Mouse (Mus musculus) right cerebral cortex, adult 2 months (tissue): Measurements from ENCODE around the gene Hsd17b14.
"Not testable (repeated sequence)": the region's sequence is repeated elsewhere in the genome, so short reads cannot be mapped to it uniquely, and the experiment has no call there.

ENCODE experiments used
- DNase-seq, 2 experiments: peaks; one replicate each; pipeline ENCODE4 v3.0.0; 2021 to 2022; ENCODE audit warnings: low spot score in 2 of 2

Hsd17b14 gene

DNA sequence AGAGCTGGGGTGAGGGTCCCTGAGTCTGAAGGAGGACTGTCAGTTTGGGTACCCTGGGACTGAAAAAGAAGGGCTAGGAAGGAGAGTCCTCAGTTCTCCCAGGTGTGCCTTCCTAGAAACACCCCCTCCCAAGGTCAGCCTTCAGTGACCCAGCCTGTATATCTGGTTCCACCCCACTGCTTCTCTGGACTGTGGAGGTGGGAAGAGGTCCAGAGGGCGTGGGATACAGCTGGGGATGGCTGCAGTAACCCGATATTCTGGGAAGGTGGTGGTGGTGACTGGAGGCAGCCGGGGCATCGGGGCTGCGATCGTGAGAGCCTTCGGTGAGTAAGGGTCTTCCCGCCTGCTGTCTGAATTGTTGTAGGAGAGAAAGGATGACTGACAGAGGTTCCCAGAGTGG, at the start of gene Hsd17b14:
Hsd17b14 (plus strand) TSS at position 150 of the 400 bp plus-strand sequence.
- DNase-seq = no peak

DNA sequence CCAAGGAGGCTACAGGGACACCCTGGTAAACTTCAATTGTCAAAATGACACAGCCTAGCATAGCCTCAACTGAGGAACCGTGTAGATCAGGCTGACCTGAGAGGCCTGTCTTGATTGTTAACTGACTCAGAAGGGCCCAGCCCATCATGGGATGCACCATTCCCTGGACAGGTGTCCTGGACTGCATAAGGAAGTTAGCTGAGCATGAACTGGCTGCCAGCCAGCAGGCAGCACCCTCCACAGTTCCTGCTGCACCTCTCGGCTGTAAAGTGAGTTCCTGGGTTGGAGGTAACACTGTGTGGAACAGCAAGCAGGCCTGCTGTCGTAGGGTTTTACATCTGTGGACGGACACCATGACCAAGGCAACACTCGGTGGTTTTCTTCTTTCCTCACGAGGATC, 47.1 kb upstream of the Hsd17b14 start:
- DNase-seq = no peak

DNA sequence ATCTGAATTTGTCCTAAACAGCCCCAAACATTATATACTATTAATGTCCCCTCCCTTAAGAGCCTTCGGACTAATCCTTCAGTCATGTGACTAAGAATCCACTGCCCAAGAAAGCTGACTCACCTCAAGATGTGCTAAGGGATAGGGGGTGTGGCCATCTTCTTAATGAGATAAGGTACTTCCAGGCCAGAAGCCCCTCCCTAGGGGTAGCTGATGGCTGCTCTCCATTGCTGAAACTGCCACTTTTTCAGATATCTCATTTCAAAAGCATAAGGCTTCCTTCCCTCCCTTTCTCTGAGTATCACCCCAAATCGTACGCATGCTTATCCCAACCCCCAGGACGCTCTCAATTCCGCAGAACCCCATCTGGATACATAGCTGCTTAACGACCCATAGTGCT, 46.1 kb upstream of the Hsd17b14 start:
- no peak for DNase-seq

DNA sequence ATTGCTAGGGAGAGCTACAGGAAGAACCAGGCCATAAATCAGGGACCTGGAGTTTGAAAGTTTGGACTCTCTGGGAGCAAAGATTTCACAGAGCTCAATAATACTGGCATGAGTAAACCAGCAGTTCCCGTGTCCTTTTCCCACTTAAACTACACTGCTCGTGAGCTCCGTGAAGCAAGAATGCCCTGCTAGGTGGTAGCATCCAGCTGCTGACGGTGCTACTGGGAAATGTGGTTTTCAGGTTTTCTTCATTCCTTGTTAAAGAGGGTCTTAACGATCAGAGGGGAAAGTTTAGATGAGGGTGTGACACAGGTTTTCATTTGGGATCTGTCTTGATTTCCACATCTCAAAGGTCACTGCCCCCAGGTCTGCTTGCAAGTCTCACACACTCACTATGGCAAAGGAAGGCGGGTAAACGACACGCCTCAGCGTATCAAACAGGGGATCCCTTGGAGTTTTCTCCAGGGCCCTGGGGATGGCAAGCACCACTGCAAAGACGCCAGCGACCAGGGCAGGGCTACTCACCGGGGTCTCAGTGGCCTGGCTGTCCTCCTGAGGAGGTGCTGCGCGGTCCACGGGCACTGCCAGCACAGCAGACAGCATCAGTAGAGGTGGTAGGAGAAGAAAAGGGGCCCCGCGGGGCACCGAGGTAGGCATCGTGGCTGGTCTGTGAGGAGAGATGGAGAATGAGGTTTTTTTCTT, 45.4 kb upstream of the Hsd17b14 start:
- DNase-seq = no peak

DNA sequence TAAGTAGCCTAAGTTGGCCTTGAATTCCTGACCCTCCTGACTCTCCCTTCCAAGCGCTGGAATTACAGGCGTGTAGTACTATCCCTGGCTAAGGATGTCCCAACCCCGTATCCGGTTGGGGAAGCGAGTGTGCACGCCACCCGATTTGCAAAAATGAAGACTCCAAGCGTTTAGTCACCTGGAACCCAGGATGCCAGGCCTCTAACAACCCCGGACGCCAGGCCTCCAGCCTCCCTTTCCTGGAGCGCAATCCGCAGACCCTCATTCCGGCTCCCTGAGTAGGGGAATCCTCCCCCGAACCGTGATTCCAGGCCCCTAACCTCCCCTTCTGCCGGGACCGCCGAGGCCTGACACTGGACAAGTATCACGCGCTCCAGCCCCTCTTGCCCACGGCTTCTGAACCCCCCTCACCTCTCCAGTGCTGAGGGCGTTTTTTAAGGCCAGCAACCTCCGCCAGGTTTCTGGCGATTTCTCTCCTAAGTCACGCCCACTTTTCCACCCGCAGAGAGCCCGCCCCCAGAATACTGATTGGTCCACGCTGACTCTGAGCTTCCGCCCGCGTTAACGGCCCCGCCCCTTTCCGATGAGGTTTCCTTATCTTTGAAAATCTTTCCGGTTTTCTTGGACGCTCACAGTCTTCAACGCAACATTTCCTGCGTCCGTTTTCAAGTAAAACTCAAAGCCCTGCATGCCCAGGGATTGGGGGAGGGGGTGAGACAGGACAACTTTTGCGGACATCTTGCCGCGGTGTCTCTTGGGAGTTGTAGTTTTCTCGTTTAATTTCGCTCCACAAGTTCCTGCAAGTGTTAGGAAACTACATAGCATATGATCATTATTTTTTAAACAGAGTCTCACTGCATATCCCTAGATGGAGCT, 44.5 kb upstream of the Hsd17b14 start, which contains the start of gene Nucb1:
Nucb1 (minus strand) TSS at position 495 of the 876 bp plus-strand sequence.
- peak; percentile 89 to 95 for DNase-seq

DNA sequence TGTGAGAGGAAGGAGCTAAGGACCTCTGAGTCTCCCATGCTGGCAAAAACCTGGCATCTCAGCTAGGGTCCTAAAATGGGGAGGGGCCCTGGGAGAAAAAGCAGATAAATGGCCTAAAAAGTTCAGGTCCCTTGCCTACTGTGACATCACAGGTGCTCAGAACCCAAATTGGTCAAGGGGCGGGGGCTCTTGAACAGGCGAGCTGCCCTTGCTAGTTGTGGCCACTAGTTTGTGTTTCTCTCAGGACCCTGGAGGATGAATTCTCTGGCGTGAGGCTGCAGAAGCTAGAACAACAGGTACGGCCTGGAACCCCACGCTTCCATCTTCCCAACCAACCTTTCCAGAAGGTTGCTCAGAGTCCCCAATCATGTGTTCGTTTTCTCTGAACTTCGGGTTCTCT, 40.3 kb upstream of the Hsd17b14 start:
- DNase-seq = no peak

DNA sequence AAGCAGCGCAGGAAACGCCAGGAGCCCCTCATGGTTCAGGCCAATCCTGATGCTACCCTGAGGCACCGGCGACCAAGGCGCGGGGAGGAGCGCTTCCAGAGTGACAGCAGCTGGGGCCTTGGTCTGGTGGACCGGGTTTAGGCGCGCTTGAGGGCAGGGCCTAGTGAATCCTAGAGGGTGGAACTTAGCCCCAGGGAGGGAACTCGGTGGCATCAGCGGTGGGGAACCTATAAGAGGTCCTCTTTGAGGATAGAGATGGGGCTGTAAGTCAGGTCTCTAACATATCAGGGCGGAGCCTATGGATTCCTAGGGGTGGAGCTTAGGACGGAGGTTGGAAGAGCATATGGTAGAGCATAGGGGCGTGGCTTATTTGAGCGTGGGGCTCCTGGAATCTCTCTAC, 39.3 kb upstream of the Hsd17b14 start:
- DNase-seq = no peak

DNA sequence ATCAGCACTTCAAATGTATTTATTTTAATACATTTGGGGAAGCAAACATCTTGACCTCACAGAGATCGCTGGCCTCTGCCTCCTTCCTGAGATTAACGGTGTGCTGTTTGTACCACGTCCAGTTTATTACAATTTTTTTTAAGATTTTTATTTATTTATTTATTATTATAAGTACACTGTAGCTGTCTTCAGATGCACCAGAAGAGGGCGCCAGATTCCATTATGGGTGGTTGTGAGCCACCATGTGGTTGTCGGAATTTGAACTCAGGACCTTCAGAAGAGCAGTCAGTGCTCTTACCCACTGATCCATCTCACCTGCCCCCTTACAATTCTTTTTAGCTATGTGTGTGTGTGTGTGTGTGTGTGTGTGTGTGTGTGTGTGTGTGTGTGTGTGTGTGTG, 37.8 kb upstream of the Hsd17b14 start:
- not testable (repeated sequence) for DNase-seq

DNA sequence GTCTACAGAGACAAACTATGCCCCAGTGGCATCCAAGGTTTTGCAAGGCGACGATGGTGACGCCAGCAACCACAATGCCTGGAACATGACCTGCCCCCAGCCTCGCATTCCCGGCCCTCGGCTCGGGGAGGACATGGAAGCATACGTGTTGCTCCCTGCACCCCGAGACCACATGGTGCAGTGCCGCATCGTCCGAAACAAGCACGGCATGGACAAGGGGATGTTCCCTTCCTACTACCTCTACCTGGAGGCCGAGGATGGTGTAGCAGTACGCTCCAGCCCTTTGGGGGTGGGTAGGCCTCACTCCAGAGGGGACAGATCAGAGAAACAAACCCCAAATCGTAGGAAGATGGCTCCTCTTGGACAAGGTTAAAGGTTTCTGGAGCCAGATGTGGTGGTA, 36.1 kb upstream of the Hsd17b14 start:
- no peak for DNase-seq

DNA sequence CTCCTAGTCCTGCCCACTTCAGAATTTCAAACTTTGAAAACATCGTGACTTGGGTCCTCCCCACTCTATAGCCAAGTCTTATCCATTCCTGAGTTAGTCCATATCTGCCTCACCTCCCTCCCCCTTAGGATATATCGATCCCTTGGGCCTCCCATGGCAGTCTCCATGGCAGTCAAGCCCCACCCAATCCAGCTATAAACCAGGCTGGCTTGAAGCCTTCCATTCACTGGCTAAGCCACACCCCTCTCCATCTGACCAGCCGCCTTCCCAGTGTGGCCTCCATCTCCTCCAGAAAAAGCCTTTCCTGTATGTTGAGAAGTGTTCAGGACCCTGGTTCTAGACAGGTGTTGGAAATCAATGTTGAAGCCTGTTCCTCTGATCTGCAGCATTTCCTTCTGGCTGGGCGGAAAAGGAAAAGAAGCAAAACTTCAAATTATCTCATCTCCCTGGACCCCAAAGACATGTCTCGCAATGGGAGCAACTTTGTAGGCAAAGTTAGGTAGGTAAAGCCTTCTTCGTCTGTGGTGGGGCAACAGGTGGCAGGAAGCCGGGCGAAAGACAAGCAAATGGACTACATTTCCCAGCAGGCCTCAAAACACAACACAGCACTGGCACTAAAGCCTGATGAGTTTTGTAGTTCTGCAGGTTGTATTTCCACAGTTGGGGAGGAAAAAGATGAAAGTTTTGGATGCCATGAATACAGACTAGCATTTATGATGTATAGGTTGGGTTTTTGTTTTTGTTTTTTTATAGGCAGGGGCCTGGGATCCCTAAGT, 35.2 kb upstream of the Hsd17b14 start:
- no peak for DNase-seq

DNA sequence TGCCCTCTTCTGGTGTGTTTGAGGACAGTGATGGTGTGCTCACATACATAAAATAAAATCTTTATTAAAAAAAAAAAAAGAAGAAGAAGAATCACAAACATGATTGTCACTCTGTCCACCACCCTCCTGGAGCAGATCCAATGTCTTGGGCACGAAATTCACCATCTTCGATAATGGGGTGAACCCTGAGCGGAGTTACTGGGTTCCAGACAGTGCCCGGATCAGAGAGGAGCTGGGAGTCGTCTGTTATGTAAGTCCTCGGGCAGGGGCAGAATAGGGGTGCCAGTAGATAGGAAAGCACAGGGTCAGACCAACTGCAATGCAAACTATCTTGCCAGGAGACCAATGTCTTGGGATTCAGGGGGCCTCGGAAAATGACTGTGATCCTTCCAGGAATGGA, 34.1 kb upstream of the Hsd17b14 start:
- DNase-seq = no peak

DNA sequence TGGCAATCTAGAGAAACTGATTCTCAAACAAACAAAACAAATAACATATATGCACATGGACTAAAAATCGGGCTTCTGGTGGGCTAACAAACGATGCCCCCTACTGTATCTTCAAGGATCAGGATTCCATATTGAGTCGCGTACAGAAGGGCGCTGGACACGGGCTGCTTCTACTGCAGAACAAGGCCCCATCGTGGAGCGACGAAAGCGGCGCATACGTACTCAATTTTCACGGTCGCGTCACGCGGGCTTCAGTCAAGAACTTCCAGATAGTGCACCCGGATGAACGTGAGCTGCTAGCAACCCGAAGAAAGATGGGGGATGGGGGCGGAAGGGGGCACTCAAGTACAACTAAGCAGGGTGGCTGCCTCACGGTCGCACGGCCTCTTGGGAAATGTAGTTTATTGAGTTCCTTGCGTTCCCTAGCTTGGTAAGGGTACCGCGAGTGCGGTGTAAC, 32.9 kb upstream of the Hsd17b14 start:
- peak; percentile 91 to 94 for DNase-seq

DNA sequence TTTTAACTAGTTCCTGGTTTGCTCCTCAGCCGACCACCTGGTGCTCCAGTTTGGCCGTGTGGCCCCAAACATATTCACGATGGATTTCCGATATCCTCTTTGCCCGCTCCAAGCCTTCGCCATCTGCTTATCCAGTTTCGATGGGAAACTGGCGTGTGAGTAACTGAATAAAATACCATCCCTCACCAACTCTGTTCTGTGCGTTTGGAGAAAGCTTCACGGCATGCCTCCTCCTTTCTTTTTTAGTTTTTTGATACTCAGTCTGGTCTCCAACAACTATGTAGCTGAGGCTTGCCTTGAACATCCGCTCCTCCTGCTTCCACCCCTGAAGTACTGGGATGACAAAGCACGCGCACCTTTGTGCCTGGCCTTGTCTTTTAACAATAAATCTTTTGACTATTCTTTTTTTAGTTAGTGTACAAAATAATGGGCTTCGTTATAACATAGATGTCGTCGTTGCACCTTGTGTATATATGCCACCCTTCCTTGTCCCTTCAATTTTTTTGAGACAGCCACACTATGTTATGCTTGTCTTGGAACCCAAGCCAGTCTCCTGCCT, 32.4 kb upstream of the Hsd17b14 start:
- DNase-seq = no peak

DNA sequence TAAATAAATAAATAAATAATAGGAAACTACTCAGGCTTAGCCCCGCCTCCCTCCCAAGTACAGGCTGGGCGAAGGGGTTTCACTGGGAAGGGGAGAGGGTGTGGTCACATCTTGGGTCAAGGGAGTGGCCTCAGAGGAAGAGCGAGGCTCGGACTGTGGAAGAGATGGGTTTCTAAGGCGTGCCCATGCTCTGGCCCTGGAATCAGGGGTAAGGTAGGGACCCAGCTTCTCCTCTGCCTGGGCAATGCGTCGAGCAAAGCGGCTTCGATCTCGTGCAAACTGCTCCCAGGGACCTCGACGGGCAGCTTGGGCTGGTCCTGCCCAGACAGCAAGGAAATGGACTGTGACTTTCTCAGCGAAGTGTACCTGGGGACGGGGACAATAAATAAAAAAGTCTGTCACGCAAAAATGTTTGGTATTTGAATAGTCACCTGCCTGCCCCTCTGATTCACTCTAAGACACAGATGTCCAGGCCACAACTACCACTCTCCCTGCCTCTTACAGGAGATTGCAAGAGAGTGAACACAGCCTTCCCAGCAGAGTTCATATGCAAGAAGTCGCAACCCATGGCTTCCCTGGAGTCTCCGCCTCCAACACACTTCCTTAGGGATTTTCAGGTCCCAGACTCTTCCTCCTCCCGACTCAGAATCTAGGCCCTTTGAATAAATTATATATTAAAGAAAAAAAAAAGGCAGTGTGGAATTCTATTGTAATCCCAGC, 31.6 kb upstream of the Hsd17b14 start:
- no peak for DNase-seq

DNA sequence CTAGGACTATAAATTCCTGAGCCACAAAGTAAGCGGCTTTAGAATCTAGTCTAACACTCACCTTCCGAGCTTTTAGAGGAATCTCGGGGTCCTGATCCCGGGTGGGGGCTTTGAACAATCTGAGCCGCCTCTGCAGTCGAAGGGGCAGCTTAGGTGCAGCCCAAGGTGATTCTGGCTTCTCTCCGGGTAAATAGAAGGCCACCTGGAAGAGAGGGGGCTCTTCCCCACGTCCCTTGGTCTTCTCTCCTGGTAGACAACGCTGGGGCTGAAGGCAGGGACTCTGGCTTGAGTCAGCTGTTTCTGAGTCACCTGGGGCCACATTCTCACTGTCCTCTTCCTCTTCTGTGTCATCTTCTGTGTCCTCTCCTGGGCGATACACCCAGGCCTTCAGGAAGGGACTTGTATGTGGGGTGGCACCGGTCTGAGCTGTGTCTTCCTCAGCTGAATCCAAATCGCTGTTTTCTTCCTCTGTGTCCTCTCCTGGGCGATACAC, 31.0 kb upstream of the Hsd17b14 start:
- DNase-seq = no peak

DNA sequence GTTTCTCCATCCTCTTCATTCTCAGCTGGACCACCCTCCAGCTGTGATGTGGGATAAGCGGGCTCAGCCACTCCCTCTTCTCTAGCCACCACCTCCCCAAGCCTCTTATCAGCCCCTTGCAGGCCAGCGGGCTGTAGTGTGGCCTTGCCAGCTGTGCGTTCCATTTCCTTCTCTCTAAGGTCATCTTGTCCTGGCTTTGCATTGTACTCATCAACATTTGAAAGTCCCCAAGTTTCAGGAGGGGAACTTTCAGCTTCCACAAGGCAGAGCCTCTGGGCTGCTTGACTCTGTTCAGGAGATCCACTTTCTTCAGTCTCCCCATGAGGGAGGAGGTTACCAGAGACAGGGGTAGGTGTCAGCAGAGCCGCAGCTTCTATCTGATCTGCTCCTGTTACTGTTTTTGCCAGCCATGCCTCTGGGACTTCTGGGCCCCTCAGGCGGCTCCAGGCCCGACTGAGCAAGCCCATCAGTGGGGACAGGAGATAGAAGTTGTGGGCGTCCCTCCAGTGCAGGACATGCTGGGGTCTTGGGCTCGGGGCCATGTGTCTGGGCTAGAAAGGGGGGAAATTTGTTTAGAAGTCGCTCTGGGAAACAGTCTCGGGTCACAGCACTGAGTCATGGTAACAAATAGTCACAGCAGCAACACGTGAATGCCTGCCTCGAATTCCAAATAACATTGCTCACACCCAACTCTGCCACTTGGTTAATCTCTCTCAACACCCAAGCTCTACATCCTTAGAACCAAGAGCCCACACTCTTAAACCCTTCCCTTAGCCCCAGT, 29.7 kb upstream of the Hsd17b14 start:
- peak in 1 of 2 experiments; percentile 21 for DNase-seq

DNA sequence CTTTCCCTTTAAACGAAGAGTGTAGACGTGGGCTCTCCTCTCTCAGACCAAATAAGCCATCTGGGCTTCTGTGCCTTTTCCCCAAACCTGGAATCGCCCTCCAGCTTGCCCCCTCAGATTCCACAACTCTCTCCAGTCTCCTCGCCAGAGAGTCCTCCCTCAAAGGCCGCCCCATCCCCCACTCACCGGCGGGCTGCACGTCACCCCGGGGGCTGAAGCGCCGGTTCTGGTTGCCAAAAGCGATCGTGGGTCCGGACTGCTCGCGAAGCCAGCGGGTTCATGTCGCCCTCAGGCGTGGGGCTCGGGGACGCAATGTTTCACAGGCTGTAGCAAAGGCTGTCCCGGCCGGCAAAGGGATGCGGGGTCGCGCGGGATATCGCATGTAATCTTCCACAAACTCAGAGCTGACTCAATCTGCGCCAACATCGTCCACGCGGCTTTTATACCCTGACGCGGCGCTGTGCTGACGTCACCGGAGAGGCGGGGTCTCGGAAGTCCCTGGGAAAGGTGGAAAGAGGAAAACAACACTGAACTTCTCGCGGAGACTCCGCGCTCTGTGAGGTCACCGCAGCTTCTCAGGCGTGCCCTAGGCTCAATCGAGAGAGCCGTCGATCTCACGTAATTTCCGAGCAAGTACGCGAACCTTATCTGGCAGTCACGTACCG, 28.8 kb upstream of the Hsd17b14 start, which contains the start of the genes Ppp1r15a and Plekha4:
Ppp1r15a (minus strand) TSS at position 460 of the 665 bp plus-strand sequence.
Plekha4 (plus strand) TSS at position 522 of the 665 bp plus-strand sequence.
- DNase-seq = peak; percentile 96 to 97

DNA sequence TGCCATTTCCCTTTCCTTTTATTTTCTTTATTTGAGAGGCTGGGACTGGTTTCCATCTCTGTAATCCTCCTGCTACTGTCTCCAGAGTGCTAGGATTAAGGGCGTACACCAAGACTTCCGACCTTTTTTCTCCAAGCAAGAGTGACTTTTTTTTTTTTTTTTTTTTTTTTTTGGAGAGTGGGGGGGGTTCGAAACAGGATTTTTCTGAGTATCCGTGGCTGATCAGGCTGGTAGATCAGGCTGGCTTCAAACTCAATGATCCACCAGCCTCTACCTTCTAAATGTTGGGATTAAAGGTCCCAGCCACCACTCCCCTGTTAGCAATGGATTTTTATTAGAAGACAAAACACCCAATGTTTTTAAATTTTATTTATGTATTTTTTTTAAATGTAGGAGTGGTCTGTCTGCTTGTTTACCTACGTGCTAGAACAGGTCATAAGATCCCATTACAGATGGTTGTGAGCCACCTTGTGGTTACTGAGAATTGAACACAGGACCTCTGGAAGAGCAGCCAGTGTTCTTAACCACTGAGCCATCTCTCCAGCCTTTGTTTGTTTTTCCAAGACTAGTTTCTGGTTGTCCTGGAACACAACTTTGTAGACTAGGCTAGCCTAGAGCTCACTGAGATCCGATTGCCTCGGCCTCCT, 28.1 kb upstream of the Hsd17b14 start:
- no peak for DNase-seq

DNA sequence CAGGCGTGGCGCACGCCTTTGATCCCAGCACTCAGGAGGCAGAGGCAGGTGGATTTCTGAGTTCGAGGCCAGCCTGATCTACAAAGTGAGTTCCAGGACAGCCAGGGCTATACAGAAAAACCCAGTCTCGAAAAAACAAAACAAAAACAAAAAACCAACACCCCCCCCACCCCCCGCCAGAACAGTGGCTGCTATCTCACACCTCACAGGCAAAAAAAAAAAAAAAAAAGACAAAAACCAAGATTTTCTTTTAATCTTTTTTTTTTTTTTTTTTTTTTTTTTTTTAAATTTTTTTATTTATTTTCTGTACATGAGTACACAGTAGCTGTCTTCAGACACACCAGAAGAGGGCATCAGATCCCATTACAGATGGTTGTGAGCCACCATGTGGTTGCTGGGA, 27.5 kb upstream of the Hsd17b14 start:
- not testable (repeated sequence) for DNase-seq
